Mouse (Mus musculus) hindbrain, embryonic 14.5 days (tissue): ENCODE results near the gene Commd6. TPM values are rescaled to one million over a fixed set of nuclear protein-coding genes. Genes with fewer than 3 reads are reported as not detected.

Source experiments
- ATAC-seq: fragments of 200-750 bp; cut with Nextera tagmentation; 2 replicates; pipeline ENCODE4 v1.8.0; 2017; ENCODE audit warnings: moderate number of reproducible peaks, mild to moderate bottlenecking, moderate TSS enrichment, moderate library complexity; ENCODE audit not compliant: low FRiP score
- DNase-seq: peaks from one replicate; pipeline ENCODE4 v3.0.0-alpha.2; 2015; ENCODE audit warnings: low spot score
- H3K27ac ChIP-seq: fragments of 300-500 bp; sonication (generic); 2 replicates; pipeline ENCODE4 v1.5.1; 2014; ENCODE audit warnings: mild to moderate bottlenecking, moderate library complexity
- H3K27me3 ChIP-seq: fragments of 300-500 bp; sonication (generic); 2 replicates; pipeline ENCODE4 v1.6.1; 2014; ENCODE audit warnings: mild to moderate bottlenecking, low read length, mixed read lengths; ENCODE audit not compliant: control insufficient read depth, insufficient read depth
- H3K36me3 ChIP-seq: fragments of 300-500 bp; sonication (generic); replicated peaks from 2 replicates; pipeline ENCODE4 v1.6.1; 2014; ENCODE audit not compliant: control insufficient read depth, insufficient read depth
- H3K4me1 ChIP-seq: fragments of 300-500 bp; sonication (generic); replicated peaks from 2 replicates; pipeline ENCODE4 v1.6.1; 2014; ENCODE audit warnings: antibody characterized with exemption, low read length, mixed read lengths; ENCODE audit not compliant: control insufficient read depth, insufficient read depth
- H3K4me2 ChIP-seq: fragments of 300-500 bp; sonication (generic); replicated peaks from 2 replicates; pipeline ENCODE4 v1.6.1; 2014; ENCODE audit warnings: mild to moderate bottlenecking, moderate library complexity
- H3K4me3 ChIP-seq: fragments of 300-500 bp; sonication (generic); replicated peaks from 2 replicates; pipeline ENCODE4 v1.5.1; 2014; ENCODE audit warnings: mild to moderate bottlenecking, low read length
- H3K9ac ChIP-seq: fragments of 300-500 bp; sonication (generic); 2 replicates; pipeline ENCODE4 v1.6.1; 2014
- H3K9me3 ChIP-seq: fragments of 300-500 bp; sonication (generic); 2 replicates; pipeline ENCODE4 v1.6.1; 2016; ENCODE audit warnings: low read length; ENCODE audit not compliant: control insufficient read depth
- WGBS: fragments of 180-500 bp; shearing (Covaris S2); extraction: QIAGEN DNeasy Blood & Tissue Kit; methylation state at CpG from one replicate; pipeline ENCODE4 v1.1.7; 2014; 5-methylcytosine and 5-hydroxymethylcytosine counted together
- polyA plus RNA-seq: library from polyadenylated mRNA; unstranded; fragments of >200 nt; fragmentation: Nextera tagmentation; extraction: Ambion mirVana; gene quantifications from 2 replicates; pipeline ENCODE4 v1.2.1, GENCODE M21; 2014

Gene Commd6
- polyA plus RNA-seq, 1 experiment from 2014 or later: 91.9 TPM

- ATAC-seq (no peak), DNase-seq (no peak)
- no peak overlapping the region for H3K4me3 ChIP-seq
- no peaks in the 10 kb centered on the region for H3K9me3 ChIP-seq
- H3K9ac ChIP-seq: no peak overlapping the region
- no peak overlapping the region for H3K27ac ChIP-seq
- no peaks in the 10 kb centered on the region for H3K36me3 ChIP-seq
- no peaks in the 10 kb centered on the region for H3K4me1 ChIP-seq
- 92% methylated on average over 5 of the region's 5 CpGs for WGBS
- H3K27me3 ChIP-seq: no peaks in the 10 kb centered on the region
- no peak overlapping the region for H3K4me2 ChIP-seq
Observed at GRCm38 (mm10) chr14:101617680-101618079, 22.8 kb downstream of the Commd6 start.

DNA sequence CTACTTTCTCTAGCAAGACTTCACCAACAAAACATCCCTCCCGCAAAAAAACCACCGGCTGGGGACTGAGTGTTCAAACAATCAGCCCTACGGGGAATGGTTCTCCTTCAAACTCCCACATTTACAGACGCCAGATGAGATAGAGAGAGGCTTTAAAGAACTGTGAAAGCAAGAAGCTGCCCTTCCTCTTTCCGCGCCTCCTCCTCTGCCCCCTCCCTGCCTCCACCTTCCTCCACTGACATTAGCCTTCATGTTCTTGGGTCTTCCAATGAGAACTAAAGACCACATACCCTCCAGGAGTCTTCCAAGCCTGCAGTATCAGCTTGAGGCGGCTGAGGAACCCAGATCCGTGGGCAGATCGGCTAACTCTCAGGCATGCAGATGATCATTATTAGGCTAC is 24.3 kb downstream of the Commd6 start:
- H3K4me3 ChIP-seq: no peak overlapping the region
- ATAC-seq (no peak), DNase-seq (no peak)

DNA sequence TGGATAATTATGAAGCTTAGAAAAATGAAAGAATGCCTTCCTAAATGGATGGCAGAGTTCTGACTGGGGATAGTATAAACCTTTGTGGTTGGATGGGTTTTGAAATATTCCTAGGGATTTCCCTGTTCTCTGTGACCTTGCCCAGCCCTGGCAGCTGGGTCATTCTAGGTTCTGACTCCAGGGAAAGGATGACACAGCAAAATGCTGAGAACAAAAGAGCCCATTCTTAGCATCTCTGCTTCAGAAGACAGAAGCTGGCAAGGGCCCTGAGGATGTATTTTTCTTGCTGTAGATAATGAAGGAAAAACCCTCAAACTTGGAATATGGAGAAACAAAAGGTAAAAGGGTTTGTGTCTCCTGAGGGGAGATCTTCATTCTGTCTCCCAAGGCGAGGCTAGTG is 27.3 kb downstream of the Commd6 start:
- no peaks in the 10 kb centered on the region for H3K36me3 ChIP-seq
- ATAC-seq (no peak), DNase-seq (no peak)

More for the DNA sequence above, 24.3 kb downstream of the Commd6 start:
- no peaks in the 10 kb centered on the region for H3K36me3 ChIP-seq
- no peak overlapping the region for H3K9ac ChIP-seq
- H3K4me1 ChIP-seq: no peaks in the 10 kb centered on the region
- H3K27ac ChIP-seq: no peak overlapping the region
- H3K4me2 ChIP-seq: no peak overlapping the region
- WGBS: 78% methylated on average over 9 of the region's 9 CpGs
- no peaks in the 10 kb centered on the region for H3K9me3 ChIP-seq
- H3K27me3 ChIP-seq: no peaks in the 10 kb centered on the region

GRCm38 (mm10) chr14:101610701-101611100 is 29.8 kb downstream of the Commd6 start:
- Histone ChIP-seq H3K36me3 (no peaks in the 10 kb centered on the region), H3K9ac (no peak overlapping the region), H3K4me1 (peaks cover 8% of the 10 kb centered on the region), H3K9me3 (no peaks in the 10 kb centered on the region), H3K4me3 (no peak overlapping the region), H3K4me2 (no peak overlapping the region), H3K27me3 (no peaks in the 10 kb centered on the region), H3K27ac (no peak overlapping the region)
- WGBS: 87% methylated on average over 10 of the region's 10 CpGs
- DNase-seq (no peak), ATAC-seq (no peak)

More for the DNA sequence above, 27.3 kb downstream of the Commd6 start:
- Histone ChIP-seq H3K27me3 (no peaks in the 10 kb centered on the region), H3K9me3 (no peaks in the 10 kb centered on the region), H3K9ac (no peak overlapping the region), H3K4me3 (no peak overlapping the region), H3K4me1 (no peaks in the 10 kb centered on the region), H3K4me2 (no peak overlapping the region), H3K27ac (no peak overlapping the region)
- WGBS: 47% methylated on average over 1 of the region's 1 CpGs

DNA sequence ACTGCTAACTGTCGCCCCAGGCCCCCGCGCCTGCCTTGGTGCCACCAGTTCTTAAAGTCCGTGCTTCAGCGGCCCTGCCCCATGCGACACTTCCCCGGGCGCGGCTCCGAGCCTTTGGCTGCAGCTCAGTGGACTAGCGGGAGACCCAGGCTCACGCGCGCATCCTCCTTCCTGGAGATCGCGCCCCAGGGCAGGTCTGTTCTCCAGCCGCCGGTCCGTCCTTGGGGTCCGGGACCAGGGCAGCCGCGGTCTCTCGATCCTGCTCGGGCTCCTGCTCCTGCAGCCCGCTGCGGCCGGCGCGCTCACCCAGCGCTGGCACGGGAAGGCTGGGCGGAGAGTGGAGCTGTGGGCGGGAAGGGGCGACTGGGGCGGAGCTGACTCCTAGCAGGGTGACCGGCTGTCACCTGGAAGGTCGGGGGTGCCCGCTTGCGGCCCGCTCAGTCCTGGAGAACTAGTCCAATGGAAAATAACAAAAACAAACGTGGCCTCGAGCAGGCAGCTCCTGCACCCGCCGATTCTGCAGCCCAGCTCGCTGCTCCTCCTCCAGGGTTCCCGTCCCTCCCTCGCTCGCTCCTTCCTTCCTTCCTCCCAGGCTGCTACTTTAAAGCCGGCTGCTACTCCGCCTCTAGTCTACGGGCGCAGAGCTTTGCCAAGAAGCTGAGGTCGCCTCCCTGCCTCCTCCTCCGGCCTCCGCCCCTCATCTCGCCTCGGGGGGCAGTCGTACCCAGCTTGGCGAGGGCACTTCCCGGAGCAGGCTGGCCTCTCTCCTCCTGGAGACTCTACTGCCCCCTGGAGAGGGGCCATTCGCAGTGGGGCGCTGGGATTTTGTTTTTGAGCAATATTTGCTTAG is 31.7 kb downstream of the Commd6 start, which contains the start of gene Tbc1d4:
Tbc1d4 (minus strand) TSS at position 673 of the 850 bp plus-strand sequence.
- H3K27me3 ChIP-seq: no peaks in the 10 kb centered on the region
- DNase-seq (peak; percentile 67), ATAC-seq (peak; percentile 85)
- peak within 1 kb of the TSS; percentile 22 for H3K27ac ChIP-seq
- H3K4me2 ChIP-seq: peak within 1 kb of the TSS; percentile 99
- H3K9ac ChIP-seq: peak within 1 kb of the TSS; percentile 59
- peak within 1 kb of the TSS; percentile 55 for H3K4me3 ChIP-seq
- H3K36me3 ChIP-seq: no peaks in the 10 kb centered on the region
- no peaks in the 10 kb centered on the region for H3K9me3 ChIP-seq
- peaks cover 8% of the 10 kb centered on the region for H3K4me1 ChIP-seq
- WGBS: under 1% methylated on average over 51 of the region's 62 CpGs

- no peaks in the 10 kb centered on the region for H3K9me3 ChIP-seq
- H3K4me3 ChIP-seq: peak overlapping the region; percentile 55
- DNase-seq (peak; percentile 43), ATAC-seq (peak; percentile 58)
- peak overlapping the region; percentile 22; the same call in 1 of the 2 replicates for H3K27ac ChIP-seq
- H3K4me2 ChIP-seq: peak overlapping the region; percentile 99
- peaks cover 8% of the 10 kb centered on the region for H3K4me1 ChIP-seq
- no peaks in the 10 kb centered on the region for H3K36me3 ChIP-seq
- H3K27me3 ChIP-seq: no peaks in the 10 kb centered on the region
- peak overlapping the region; percentile 59 for H3K9ac ChIP-seq
- under 1% methylated on average over 62 of the region's 62 CpGs for WGBS
Observed at GRCm38 (mm10) chr14:101607631-101608518, 32.6 kb downstream of the Commd6 start.

GRCm38 (mm10) chr14:101605843-101606242 is 34.6 kb downstream of the Commd6 start:
- DNase-seq (no peak), ATAC-seq (no peak)
- Histone ChIP-seq H3K9me3 (no peaks in the 10 kb centered on the region), H3K9ac (no peak overlapping the region), H3K27ac (no peak overlapping the region), H3K4me3 (no peak overlapping the region), H3K27me3 (no peaks in the 10 kb centered on the region), H3K4me1 (peaks cover 8% of the 10 kb centered on the region), H3K36me3 (no peaks in the 10 kb centered on the region), H3K4me2 (no peak overlapping the region)
- WGBS: 62% methylated on average over 2 of the region's 2 CpGs

DNA sequence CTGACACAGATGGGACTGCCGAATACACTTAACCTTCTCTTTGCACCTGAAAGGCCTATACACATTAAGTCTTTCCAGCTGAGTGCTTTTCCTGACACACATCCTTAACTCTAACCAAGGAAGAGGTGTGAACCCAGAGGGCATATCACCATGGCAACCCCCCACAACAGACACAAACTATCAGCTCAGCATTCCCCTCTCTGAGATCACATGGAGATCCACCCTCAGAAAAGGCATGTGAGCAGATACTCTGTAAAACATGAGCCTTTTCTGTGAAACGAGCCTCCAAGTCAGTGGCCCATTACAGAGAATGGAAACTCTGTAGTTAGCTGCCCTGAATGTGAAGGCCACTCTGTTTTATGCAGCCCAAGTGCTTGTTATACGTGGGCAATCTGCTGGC is 37.6 kb downstream of the Commd6 start:
- ATAC-seq (no peak), DNase-seq (no peak)
- no peak overlapping the region for H3K27ac ChIP-seq
- H3K36me3 ChIP-seq: no peaks in the 10 kb centered on the region
- H3K27me3 ChIP-seq: no peaks in the 10 kb centered on the region
- peaks cover 8% of the 10 kb centered on the region for H3K4me1 ChIP-seq
- no peak overlapping the region for H3K9ac ChIP-seq
- H3K4me2 ChIP-seq: no peak overlapping the region
- H3K4me3 ChIP-seq: no peak overlapping the region
- H3K9me3 ChIP-seq: no peaks in the 10 kb centered on the region
- 36% methylated on average over 3 of the region's 3 CpGs for WGBS

DNA sequence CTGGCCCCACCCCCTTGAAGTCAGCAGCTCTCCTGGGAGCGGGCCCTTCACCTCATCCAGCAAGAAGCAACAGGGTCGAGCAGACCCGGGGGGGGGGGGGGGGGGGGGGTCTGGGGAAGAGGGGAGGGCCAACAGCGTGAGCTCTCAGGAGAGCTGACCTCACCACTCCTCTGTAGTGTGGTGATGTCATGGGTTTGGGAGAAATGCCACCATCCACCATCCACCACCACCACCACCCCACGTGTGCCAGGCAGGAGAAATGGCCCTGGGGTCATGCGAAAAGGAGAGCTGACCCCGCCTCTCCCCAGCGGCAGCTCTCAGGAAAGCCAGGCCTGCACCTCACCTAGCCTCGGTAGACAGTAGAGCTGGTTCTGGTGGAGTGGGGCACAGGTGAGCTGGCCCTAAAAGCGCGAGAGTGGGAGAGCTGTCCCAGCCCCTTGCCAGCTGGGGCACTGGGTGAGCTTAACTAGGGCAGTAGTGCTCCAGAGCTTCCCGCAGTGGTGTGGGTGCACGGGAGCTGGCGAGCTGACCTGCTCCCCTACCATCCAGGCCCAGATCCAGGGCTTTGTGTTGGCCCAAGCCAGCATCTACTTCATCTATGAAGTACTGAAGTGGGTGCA is 43.3 kb downstream of the Commd6 start:
- WGBS: 91% methylated on average over 11 of the region's 14 CpGs
- no peak overlapping the region for H3K9ac ChIP-seq
- no peak overlapping the region for H3K4me3 ChIP-seq
- H3K27me3 ChIP-seq: no peaks in the 10 kb centered on the region
- no peak overlapping the region for H3K4me2 ChIP-seq
- H3K27ac ChIP-seq: no peak overlapping the region
- H3K9me3 ChIP-seq: no peaks in the 10 kb centered on the region
- ATAC-seq (peak; percentile 24; the same call in 1 of the 2 replicates), DNase-seq (no peak)
- H3K36me3 ChIP-seq: no peaks in the 10 kb centered on the region
- no peaks in the 10 kb centered on the region for H3K4me1 ChIP-seq
